Mouse (Mus musculus) liver, embryonic 14.5 days (tissue): ENCODE data around the gene Hoxb1.

Experiments used
- CTCF ChIP-seq: IDR thresholded peaks from 2 replicates; pipeline ENCODE4 v1.5.1; 2016; ENCODE audit warnings: antibody characterized with exemption, low read depth, control low read depth
- EP300 ChIP-seq: IDR thresholded peaks from 2 replicates; pipeline ENCODE4 v1.6.1; 2016; ENCODE audit warnings: antibody characterized with exemption, low read depth

- no peak for TF ChIP-seq EP300
- TF ChIP-seq CTCF: no peak
Observed at GRCm38 (mm10) chr11:96354376-96354775, 11.2 kb upstream of the Hoxb1 start.
